Mouse (Mus musculus): ENCODE measurements at regions not wholly inside any gene's neighbourhood (a gene's known extent, or its start where the extent isn't known, plus 50 kb on each side); places are given as distances from the start of the nearest gene placed in this dataset.

- no peak for ATAC-seq (replicated peaks; ENCODE audit: insufficient number of reproducible peaks, low FRiP score, low TSS enrichment, low read depth)
- DNase-seq (ENCODE audit: low spot score) = peak; percentile 65
- no peak overlapping the region for H3K4me3 ChIP-seq (ENCODE audit: low read depth, low read length)
- H3K4me1 ChIP-seq (ENCODE audit: control insufficient read depth, insufficient read depth, low read length) = no peaks in the 10 kb centered on the region
- H3K27me3 ChIP-seq (ENCODE audit: control insufficient read depth, insufficient read depth, low read length) = no peaks in the 10 kb centered on the region
- H3K4me2 ChIP-seq (ENCODE audit: low read depth, low read length) = no peak overlapping the region
- H3K9ac ChIP-seq (replicated peaks; ENCODE audit: low read length) = no peak overlapping the region
- H3K9me3 ChIP-seq (replicated peaks; ENCODE audit: control insufficient read depth, low read length) = no peaks in the 10 kb centered on the region
- WGBS = 20% methylated on average over 7 of the region's 7 CpGs
- no peak overlapping the region for H3K27ac ChIP-seq (replicated peaks; ENCODE audit: low read depth, low read length)
- no peaks in the 10 kb centered on the region for H3K36me3 ChIP-seq (replicated peaks; ENCODE audit: control insufficient read depth, insufficient read depth, low read depth, low read length)
Observed at GRCm38 (mm10) chr10:70368685-70369084, 71.6 kb upstream of the Fam13c start.

DNA sequence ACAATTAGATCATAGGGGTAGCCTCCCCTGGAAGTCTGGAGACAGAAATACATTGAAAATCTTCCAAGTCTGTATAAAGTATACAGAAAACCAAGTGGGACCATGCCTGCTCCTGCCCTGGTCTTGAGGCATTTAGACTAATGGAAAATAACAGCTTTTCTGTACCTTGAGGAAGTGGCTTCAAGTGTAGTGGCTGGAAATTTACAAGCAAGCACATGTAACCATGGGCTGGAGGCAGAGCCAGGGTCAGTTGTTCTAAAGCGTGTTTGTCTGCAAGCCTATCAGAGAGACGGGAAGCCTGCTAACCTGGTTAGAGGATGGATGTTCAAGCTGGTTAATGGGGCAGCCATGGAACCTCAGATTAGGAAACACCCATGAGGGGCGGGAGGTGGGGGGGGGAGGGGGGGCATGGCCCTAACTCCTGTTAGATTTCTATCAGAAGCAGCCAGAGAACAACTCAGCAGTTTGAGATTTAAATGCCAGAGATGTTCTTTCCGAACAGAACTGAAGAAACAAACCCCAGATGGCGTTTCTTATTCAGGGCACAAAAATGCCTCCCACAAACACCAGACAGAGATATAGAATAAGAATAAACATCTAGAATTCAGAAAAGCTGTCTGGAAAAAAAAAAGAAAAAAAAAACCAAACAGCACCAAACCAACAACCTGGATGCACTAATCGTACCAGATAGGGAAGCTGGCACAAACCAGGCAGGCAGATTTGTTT is 67.7 kb upstream of the Fam13c start:
- no peak overlapping the region for H3K4me2 ChIP-seq (ENCODE audit: low read depth, low read length)
- no peak for DNase-seq (ENCODE audit: low spot score)
- WGBS = 82% methylated on average over 6 of the region's 6 CpGs
- H3K9ac ChIP-seq (replicated peaks; ENCODE audit: low read length) = no peak overlapping the region
- no peak overlapping the region for H3K27ac ChIP-seq (replicated peaks; ENCODE audit: low read depth, low read length)
- no peak for ATAC-seq (replicated peaks; ENCODE audit: insufficient number of reproducible peaks, low FRiP score, low TSS enrichment, low read depth)
- no peaks in the 10 kb centered on the region for H3K9me3 ChIP-seq (replicated peaks; ENCODE audit: control insufficient read depth, low read length)
- no peaks in the 10 kb centered on the region for H3K36me3 ChIP-seq (replicated peaks; ENCODE audit: control insufficient read depth, insufficient read depth, low read depth, low read length)
- H3K4me1 ChIP-seq (ENCODE audit: control insufficient read depth, insufficient read depth, low read length) = no peaks in the 10 kb centered on the region
- no peak overlapping the region for H3K4me3 ChIP-seq (ENCODE audit: low read depth, low read length)
- H3K27me3 ChIP-seq (ENCODE audit: control insufficient read depth, insufficient read depth, low read length) = no peaks in the 10 kb centered on the region

DNA sequence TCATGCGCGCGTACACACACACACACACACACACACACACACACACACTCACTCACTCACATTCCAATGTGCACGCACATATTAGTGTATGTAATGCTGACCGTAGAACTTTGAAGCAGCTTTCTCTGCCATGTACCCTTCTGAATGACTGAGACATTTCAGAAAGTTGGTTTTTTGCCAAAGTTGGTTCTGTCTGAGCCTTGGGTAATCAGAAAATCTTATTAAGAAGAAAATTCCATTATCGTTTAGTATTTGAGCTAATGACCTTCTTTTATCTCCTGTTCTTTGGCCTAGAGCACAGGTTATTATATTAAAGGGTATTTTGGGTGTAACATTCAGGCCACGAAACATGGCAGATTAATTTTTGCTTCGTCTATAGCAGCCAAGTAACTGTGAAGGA is 67.1 kb upstream of the Fam13c start:
- no peaks in the 10 kb centered on the region for H3K36me3 ChIP-seq (replicated peaks; ENCODE audit: control insufficient read depth, insufficient read depth, low read depth, low read length)
- H3K4me2 ChIP-seq (ENCODE audit: low read depth, low read length) = no peak overlapping the region
- no peak overlapping the region for H3K4me3 ChIP-seq (ENCODE audit: low read depth, low read length)
- ATAC-seq (replicated peaks; ENCODE audit: insufficient number of reproducible peaks, low FRiP score, low TSS enrichment, low read depth) = no peak
- H3K27me3 ChIP-seq (ENCODE audit: control insufficient read depth, insufficient read depth, low read length) = no peaks in the 10 kb centered on the region
- no peak overlapping the region for H3K27ac ChIP-seq (replicated peaks; ENCODE audit: low read depth, low read length)
- no peak for DNase-seq (ENCODE audit: low spot score)
- WGBS = 93% methylated on average over 8 of the region's 8 CpGs
- no peaks in the 10 kb centered on the region for H3K9me3 ChIP-seq (replicated peaks; ENCODE audit: control insufficient read depth, low read length)
- no peak overlapping the region for H3K9ac ChIP-seq (replicated peaks; ENCODE audit: low read length)
- no peaks in the 10 kb centered on the region for H3K4me1 ChIP-seq (ENCODE audit: control insufficient read depth, insufficient read depth, low read length)

DNA sequence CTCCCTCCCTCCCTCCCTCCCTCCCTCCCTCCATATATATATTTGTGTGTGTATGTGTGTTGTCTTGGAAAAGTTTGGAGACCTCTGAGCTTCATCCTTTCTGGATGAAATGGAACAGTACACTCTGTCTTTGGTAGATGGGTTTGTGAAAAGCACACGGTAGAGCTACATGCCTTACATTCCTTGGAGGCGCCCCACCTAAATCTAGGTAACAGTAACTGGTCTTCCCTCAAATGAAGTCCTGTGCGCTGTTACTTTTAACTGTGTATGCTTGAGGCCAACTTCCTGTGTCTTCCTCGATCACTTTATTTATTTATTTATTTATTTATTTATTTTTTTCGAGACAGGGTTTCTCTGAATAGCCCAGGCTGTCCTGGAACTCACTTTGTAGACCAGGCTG is 66.4 kb upstream of the Fam13c start:
- no peaks in the 10 kb centered on the region for H3K4me1 ChIP-seq (ENCODE audit: control insufficient read depth, insufficient read depth, low read length)
- no peak overlapping the region for H3K4me2 ChIP-seq (ENCODE audit: low read depth, low read length)
- H3K9me3 ChIP-seq (replicated peaks; ENCODE audit: control insufficient read depth, low read length) = no peaks in the 10 kb centered on the region
- H3K27ac ChIP-seq (replicated peaks; ENCODE audit: low read depth, low read length) = no peak overlapping the region
- ATAC-seq (replicated peaks; ENCODE audit: insufficient number of reproducible peaks, low FRiP score, low TSS enrichment, low read depth) (no peak), DNase-seq (ENCODE audit: low spot score) (no peak)
- no peak overlapping the region for H3K9ac ChIP-seq (replicated peaks; ENCODE audit: low read length)
- H3K27me3 ChIP-seq (ENCODE audit: control insufficient read depth, insufficient read depth, low read length) = no peaks in the 10 kb centered on the region
- no peaks in the 10 kb centered on the region for H3K36me3 ChIP-seq (replicated peaks; ENCODE audit: control insufficient read depth, insufficient read depth, low read depth, low read length)
- no peak overlapping the region for H3K4me3 ChIP-seq (ENCODE audit: low read depth, low read length)
- WGBS = 82% methylated on average over 5 of the region's 5 CpGs

DNA sequence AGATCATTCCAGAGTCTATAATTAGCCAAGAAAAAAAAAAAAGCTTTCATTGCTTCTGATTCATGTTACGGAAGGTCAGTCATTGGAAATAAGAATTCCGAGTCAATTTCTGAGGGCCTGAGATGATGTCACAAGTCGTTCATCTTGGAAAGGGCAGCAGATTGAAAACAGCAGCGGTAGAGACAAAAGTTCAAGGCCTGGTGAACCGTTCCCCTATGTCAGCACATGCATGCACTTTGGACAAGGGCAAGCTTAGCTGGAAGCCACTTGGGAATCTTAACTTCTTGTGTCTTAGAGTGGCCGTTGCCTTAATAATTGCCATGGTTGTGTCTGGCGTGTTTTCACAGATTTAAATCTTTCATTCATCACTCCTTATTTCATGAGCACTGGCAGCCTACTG is 65.6 kb upstream of the Fam13c start:
- Histone ChIP-seq H3K4me2 (ENCODE audit: low read depth, low read length) (no peak overlapping the region), H3K36me3 (replicated peaks; ENCODE audit: control insufficient read depth, insufficient read depth, low read depth, low read length) (no peaks in the 10 kb centered on the region), H3K4me1 (ENCODE audit: control insufficient read depth, insufficient read depth, low read length) (no peaks in the 10 kb centered on the region), H3K9ac (replicated peaks; ENCODE audit: low read length) (no peak overlapping the region), H3K4me3 (ENCODE audit: low read depth, low read length) (no peak overlapping the region), H3K9me3 (replicated peaks; ENCODE audit: control insufficient read depth, low read length) (no peaks in the 10 kb centered on the region), H3K27me3 (ENCODE audit: control insufficient read depth, insufficient read depth, low read length) (no peaks in the 10 kb centered on the region), H3K27ac (replicated peaks; ENCODE audit: low read depth, low read length) (no peak overlapping the region)
- ATAC-seq (replicated peaks; ENCODE audit: insufficient number of reproducible peaks, low FRiP score, low TSS enrichment, low read depth) (no peak), DNase-seq (ENCODE audit: low spot score) (no peak)
- 72% methylated on average over 7 of the region's 7 CpGs for WGBS

DNA sequence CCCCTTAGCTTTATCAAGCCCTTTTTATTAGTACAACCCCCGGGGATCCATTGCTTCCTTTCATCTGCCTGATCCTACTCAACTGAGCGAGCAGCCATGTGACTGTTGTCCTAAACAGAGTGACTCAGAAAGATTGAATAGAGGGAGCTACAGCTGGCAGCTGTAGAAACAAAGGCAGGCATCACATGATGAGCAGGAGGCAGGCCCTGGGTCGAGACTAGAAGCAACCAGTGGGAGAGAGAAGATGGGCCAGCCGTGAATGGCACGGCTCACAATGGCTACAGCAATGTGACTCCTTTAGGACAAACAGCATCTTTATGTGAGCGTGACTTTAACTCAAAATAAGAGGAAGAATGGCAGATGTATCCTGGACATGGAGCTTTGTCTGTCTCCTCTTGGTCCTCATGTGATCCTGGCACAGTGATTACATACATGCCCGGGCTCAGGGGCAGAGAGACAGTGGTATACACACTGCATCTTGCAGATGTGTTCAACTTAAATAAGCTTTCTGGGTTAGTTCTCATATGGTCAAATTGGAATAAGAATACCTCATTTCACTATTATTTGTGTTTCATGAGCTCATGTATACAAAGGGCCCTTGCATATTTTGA is 60.1 kb upstream of the Fam13c start:
- Histone ChIP-seq H3K36me3 (replicated peaks; ENCODE audit: control insufficient read depth, insufficient read depth, low read depth, low read length) (no peaks in the 10 kb centered on the region), H3K27ac (replicated peaks; ENCODE audit: low read depth, low read length) (no peak overlapping the region), H3K4me2 (ENCODE audit: low read depth, low read length) (no peak overlapping the region), H3K9ac (replicated peaks; ENCODE audit: low read length) (no peak overlapping the region), H3K9me3 (replicated peaks; ENCODE audit: control insufficient read depth, low read length) (no peaks in the 10 kb centered on the region), H3K4me1 (ENCODE audit: control insufficient read depth, insufficient read depth, low read length) (no peaks in the 10 kb centered on the region), H3K4me3 (ENCODE audit: low read depth, low read length) (no peak overlapping the region), H3K27me3 (ENCODE audit: control insufficient read depth, insufficient read depth, low read length) (no peaks in the 10 kb centered on the region)
- WGBS = 54% methylated on average over 7 of the region's 7 CpGs
- ATAC-seq (replicated peaks; ENCODE audit: insufficient number of reproducible peaks, low FRiP score, low TSS enrichment, low read depth) = peak; percentile 72
- DNase-seq (ENCODE audit: low spot score) = peak; percentile 13

- ATAC-seq (replicated peaks; ENCODE audit: insufficient number of reproducible peaks, low FRiP score, low TSS enrichment, low read depth) (no peak), DNase-seq (ENCODE audit: low spot score) (no peak)
- WGBS = 89% methylated on average over 4 of the region's 4 CpGs
- H3K9me3 ChIP-seq (replicated peaks; ENCODE audit: control insufficient read depth, low read length) = no peaks in the 10 kb centered on the region
- H3K27ac ChIP-seq (replicated peaks; ENCODE audit: low read depth, low read length) = no peak overlapping the region
- H3K27me3 ChIP-seq (ENCODE audit: control insufficient read depth, insufficient read depth, low read length) = no peaks in the 10 kb centered on the region
- H3K9ac ChIP-seq (replicated peaks; ENCODE audit: low read length) = no peak overlapping the region
- H3K4me3 ChIP-seq (ENCODE audit: low read depth, low read length) = no peak overlapping the region
- no peaks in the 10 kb centered on the region for H3K4me1 ChIP-seq (ENCODE audit: control insufficient read depth, insufficient read depth, low read length)
- H3K4me2 ChIP-seq (ENCODE audit: low read depth, low read length) = no peak overlapping the region
- no peaks in the 10 kb centered on the region for H3K36me3 ChIP-seq (replicated peaks; ENCODE audit: control insufficient read depth, insufficient read depth, low read depth, low read length)
Observed at GRCm38 (mm10) chr10:70384689-70385088, 55.6 kb upstream of the Fam13c start.

GRCm38 (mm10) chr10:70387729-70388128 is 52.6 kb upstream of the Fam13c start:
- H3K4me1 ChIP-seq (ENCODE audit: control insufficient read depth, insufficient read depth, low read length) = no peaks in the 10 kb centered on the region
- H3K27ac ChIP-seq (replicated peaks; ENCODE audit: low read depth, low read length) = no peak overlapping the region
- H3K9me3 ChIP-seq (replicated peaks; ENCODE audit: control insufficient read depth, low read length) = no peaks in the 10 kb centered on the region
- no peaks in the 10 kb centered on the region for H3K36me3 ChIP-seq (replicated peaks; ENCODE audit: control insufficient read depth, insufficient read depth, low read depth, low read length)
- ATAC-seq (replicated peaks; ENCODE audit: insufficient number of reproducible peaks, low FRiP score, low TSS enrichment, low read depth) (no peak), DNase-seq (ENCODE audit: low spot score) (no peak)
- WGBS = 88% methylated on average over 5 of the region's 5 CpGs
- H3K9ac ChIP-seq (replicated peaks; ENCODE audit: low read length) = no peak overlapping the region
- no peaks in the 10 kb centered on the region for H3K27me3 ChIP-seq (ENCODE audit: control insufficient read depth, insufficient read depth, low read length)
- no peak overlapping the region for H3K4me3 ChIP-seq (ENCODE audit: low read depth, low read length)
- no peak overlapping the region for H3K4me2 ChIP-seq (ENCODE audit: low read depth, low read length)
